Mouse (Mus musculus): ENCODE measurements around the gene Cep290. TPM values are rescaled to one million over a fixed set of nuclear protein-coding genes. Genes with fewer than 3 reads are reported as not detected.

Cep290 gene
- total RNA-seq, 2 experiments from 2014 or later = 3.4 to 3.7 TPM

DNA sequence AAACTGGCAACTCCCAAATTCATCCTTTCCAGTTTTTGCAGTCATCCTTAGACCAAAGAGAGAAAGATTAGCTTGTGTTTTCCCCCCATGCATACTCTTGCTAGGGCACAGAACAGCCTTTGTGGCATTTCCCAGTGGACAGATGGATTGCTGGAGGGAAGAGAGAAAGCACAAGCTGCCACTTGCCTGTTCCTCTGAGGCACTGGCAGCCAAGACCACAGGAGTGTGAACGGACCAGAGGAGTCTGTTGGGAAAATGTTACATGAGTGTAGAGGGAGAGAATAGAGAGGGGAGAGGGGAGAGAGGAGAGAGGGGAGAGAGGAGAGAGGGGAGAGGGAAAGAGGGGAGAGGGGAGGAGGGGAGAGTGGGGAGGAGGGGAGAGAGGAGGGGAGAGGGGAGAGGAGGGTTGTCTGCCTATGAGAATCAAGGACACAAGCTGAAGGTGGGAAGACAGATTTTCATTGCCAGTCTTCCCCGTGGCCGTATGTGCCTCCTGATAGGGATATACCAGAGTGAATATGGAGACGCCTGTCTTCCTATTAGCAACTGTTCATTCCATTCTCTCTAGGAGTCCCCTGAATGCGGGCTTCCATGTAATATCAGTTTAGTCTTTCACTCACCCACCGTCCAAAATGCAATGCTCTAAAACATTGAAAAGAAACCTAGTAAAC, 130.0 kb downstream of the Cep290 start:
- intact Hi-C loops (cut with DNase I) = no loop called here
- no peak overlapping the region for H3K4me3 ChIP-seq
- no peak for TF ChIP-seq CTCF (IDR thresholded peaks at IDR 0.05)
- DNase-seq = no peak
- H3K27ac ChIP-seq = no peak overlapping the region

DNA sequence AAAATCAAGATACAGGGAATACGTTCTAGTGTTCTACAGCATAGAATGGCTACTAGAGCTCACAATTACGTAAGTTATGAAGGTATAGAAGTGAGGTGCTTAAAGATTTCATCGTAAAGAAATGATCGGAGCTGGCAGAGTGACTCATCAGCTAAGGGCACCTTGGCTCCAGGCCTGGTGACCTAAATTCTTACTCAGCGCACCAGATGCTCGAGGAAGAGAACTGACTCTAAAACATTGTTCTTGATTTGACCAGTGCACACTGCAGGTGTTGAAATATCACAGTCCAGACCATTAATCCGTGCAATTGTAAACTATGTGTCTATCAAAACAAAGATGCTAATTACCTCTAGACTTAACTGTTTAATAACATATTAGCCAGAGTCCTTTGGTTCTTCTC, 132.1 kb downstream of the Cep290 start:
- intact Hi-C loops (cut with DNase I) = no loop called here
- no peak for DNase-seq
- no peak overlapping the region for H3K27ac ChIP-seq
- TF ChIP-seq CTCF (IDR thresholded peaks at IDR 0.05) = no peak
- H3K4me3 ChIP-seq = no peak overlapping the region

DNA sequence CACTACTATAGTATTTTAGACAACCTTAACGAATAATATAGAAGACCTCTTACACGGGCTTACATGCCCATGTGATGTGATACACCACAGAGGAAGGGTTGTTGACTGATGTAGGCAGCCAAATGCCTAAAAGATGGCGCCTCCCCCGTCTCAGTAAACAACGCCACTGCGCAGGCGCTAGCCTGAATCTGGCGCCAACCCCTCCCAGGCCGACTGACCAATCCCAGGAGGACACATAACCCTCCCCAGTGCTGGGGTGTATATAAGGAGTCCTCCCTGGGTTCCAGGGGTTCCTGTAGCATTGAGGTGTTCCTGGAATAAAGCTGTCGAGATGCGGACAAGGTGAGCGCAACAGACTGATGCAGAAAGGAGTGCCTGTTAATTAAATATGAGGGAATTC, 132.7 kb downstream of the Cep290 start:
- DNase-seq = no peak
- Histone ChIP-seq H3K4me3 (no peak overlapping the region), H3K27ac (no peak overlapping the region)
- intact Hi-C loops (cut with DNase I) = no loop called here
- no peak for TF ChIP-seq CTCF (IDR thresholded peaks at IDR 0.05)

DNA sequence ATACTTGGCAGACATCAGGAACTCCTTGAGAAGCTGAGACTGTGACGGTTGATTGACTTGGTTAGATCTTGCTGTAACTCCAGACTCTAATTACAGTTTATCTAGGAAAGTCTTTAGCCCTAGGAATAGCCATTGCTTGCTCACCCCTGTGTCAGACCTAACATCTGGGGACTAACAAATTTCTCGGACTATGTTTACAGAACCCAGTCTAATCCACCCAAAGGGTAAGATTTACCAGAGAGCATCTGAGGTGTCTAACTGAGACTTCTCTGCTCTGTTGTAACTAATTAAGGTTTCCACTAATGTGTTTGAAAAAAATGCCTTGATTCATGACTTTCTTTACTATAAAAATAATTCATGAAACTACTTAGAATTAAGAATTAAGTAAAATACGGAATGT, 135.1 kb downstream of the Cep290 start:
- H3K4me3 ChIP-seq = no peak overlapping the region

More for the DNA sequence above, 135.1 kb downstream of the Cep290 start:
- TF ChIP-seq CTCF (IDR thresholded peaks at IDR 0.05) = no peak
- DNase-seq = no peak
- no peak overlapping the region for H3K27ac ChIP-seq
- intact Hi-C loops (cut with DNase I) = no loop called here

Other genes starting within 250 kb of the Cep290 start
- not detected for gene Gm4301, start 151.9 kb upstream of the Cep290 start, total RNA-seq (2021)
- gene Gm4302, start 146.7 kb upstream of the Cep290 start, total RNA-seq (2021) = not detected
- not detected for gene Gm4303, start 141.6 kb upstream of the Cep290 start, total RNA-seq (2021)
- gene Gm4305, start 136.5 kb upstream of the Cep290 start, total RNA-seq (2021) = not detected
- gene Gm4307, start 126.2 kb upstream of the Cep290 start, total RNA-seq (2021) = not detected
- not detected for gene Gm4312, start 105.0 kb upstream of the Cep290 start, total RNA-seq (2021)
- 10 to 100 TPM in 1 of 2 experiments, 1 to 10 TPM in 1; 10.0 to 11.7 TPM for gene Tmtc3, start 208 bp upstream of the Cep290 start, total RNA-seq (2021)
- 10 to 100 TPM in 1 of 2 experiments, 1 to 10 TPM in 1; 9.5 to 10.9 TPM for gene 4930430F08Rik, start 102.9 kb downstream of the Cep290 start, total RNA-seq (2021)
- not detected for gene 1700017N19Rik, start 102.9 kb downstream of the Cep290 start, total RNA-seq (2021)